Mouse (Mus musculus) stomach, postnatal 0 days (tissue): ENCODE results near the gene Abcd2.

Experiments
- CTCF ChIP-seq: IDR thresholded peaks from 2 replicates; pipeline ENCODE4 v1.5.1; 2016; ENCODE audit warnings: antibody characterized with exemption, low read depth, mild to moderate bottlenecking, moderate library complexity
- EP300 ChIP-seq: optimal IDR thresholded peaks from 2 replicates; pipeline ENCODE3; 2016; ENCODE audit warnings: antibody characterized with exemption

DNA sequence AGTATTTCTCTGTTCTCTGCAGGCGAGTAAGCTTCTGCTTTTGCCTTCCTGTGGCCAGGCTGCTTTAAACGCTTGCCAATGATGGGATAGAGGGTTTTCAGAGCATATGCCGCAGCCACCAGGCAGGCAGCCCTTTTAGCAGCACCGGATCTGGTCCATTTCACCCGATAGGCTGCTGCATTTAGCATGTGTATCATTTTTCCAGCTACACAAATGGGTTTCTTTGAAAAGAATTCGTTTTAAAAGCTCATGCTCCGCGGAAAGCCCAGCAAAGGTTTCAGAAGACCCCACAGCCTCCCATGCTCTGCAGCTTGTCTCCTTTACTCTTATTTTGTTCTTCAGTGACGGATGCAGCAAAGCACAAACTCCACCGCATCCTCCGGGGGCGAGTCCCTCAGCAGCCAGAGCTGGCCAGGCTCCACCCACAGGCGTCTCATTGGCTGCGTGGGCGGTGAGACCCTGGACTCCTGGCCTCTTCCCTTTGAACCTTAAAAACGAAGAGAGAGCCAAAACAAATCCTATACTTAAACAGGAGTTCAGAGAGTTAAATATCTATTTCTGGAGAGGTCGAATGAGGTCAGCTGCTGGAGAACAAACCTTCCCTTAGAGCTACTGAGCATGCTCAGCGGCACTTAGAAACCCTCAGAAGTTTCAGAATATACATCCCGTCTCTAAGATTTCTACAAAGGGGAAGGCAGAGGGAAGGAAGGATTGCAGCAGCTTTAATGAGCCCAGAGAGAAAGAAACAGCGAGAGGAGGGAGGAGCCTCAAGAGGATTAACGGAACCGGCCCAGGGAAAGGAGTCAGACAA, at the start of gene Abcd2:
- TF ChIP-seq CTCF (no peak), EP300 (no peak)
